Mouse (Mus musculus): ENCODE results near the gene Them7.

- TF ChIP-seq POLR2A (IDR thresholded peaks at IDR 0.05; ENCODE audit: extremely low read depth, insufficient read depth, low read length) (no peak), CTCF (IDR thresholded peaks at IDR 0.05; ENCODE audit: low read depth, low read length) (no peak)
These were observed 192.7 kb downstream of the Them7 start for GRCm38 (mm10) chr2:105416660-105417348.

Data from liver, adult 2 months (tissue).